Mouse (Mus musculus) thymus, adult 2 months (tissue): ENCODE measurements around the gene Cd4.

Experiments used
- CTCF ChIP-seq: fragments of 200-500 bp; IDR thresholded peaks from 2 replicates; pipeline ENCODE4 v1.5.1; 2012; ENCODE audit warnings: mild to moderate bottlenecking, control low read depth, low read length, moderate library complexity, borderline replicate concordance; ENCODE audit not compliant: control insufficient read depth, poor library complexity, insufficient read depth; ENCODE audit errors: extremely low read depth
- POLR2A ChIP-seq: fragments of 200-500 bp; IDR thresholded peaks from 2 replicates; pipeline ENCODE4 v1.6.1; 2012; ENCODE audit warnings: mild to moderate bottlenecking, low read length, control low read depth, moderate library complexity; ENCODE audit not compliant: control insufficient read depth, poor library complexity, insufficient read depth; ENCODE audit errors: extremely low read depth

DNA sequence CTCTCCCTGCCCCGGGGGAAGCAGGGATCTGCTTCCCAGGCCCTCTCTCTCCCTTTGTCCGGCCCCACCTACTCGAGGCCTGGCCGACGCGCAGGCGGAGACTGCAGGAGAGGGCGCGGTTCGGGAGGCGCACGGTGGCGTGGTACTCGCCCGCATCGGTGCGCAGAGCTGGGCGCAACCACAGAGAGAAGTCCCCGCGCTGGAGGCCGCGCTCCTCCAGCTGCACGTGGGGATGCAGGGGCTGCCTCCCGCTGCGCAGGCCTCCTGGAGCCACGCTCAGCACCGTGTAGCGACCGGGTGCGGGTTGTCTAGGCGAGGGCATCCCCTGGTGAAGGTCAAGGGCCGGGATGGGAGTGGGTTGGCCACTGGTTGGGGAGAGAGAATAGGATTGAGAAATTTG is 22.0 kb upstream of the Cd4 start:
- TF ChIP-seq CTCF: no peak
- TF ChIP-seq POLR2A: no peak
